Mouse (Mus musculus) forebrain, embryonic 15.5 days (tissue): ENCODE data around the gene Olfr574. TPM values are rescaled to one million over a fixed set of nuclear protein-coding genes. Genes with fewer than 3 reads are reported as not detected.
A peak's percentile ranks its signal among the peaks of the same experiment; 100 is the strongest.

Experiments used
- ATAC-seq: fragments of 200-750 bp; cut with Nextera tagmentation; replicated peaks from 2 replicates; pipeline ENCODE4 v1.8.0; 2017; ENCODE audit warnings: mild to moderate bottlenecking, moderate TSS enrichment, moderate library complexity
- H3K27ac ChIP-seq: fragments of 300-500 bp; sonication (generic); replicated peaks from 2 replicates; pipeline ENCODE4 v1.5.1; 2015; ENCODE audit warnings: mild to moderate bottlenecking, inconsistent platforms
- H3K27me3 ChIP-seq: fragments of 300-500 bp; sonication (generic); 2 replicates; pipeline ENCODE4 v1.6.1; 2015; ENCODE audit warnings: inconsistent platforms
- H3K36me3 ChIP-seq: fragments of 300-500 bp; sonication (generic); 2 replicates; pipeline ENCODE4 v1.6.1; 2015; ENCODE audit warnings: mild to moderate bottlenecking, inconsistent platforms
- H3K4me1 ChIP-seq: fragments of 300-500 bp; sonication (generic); 2 replicates; pipeline ENCODE4 v1.6.1; 2015; ENCODE audit warnings: inconsistent platforms
- H3K4me2 ChIP-seq: fragments of 300-500 bp; sonication (generic); replicated peaks from 2 replicates; pipeline ENCODE4 v1.6.1; 2015; ENCODE audit warnings: mild to moderate bottlenecking, inconsistent platforms
- H3K4me3 ChIP-seq: fragments of 300-500 bp; sonication (generic); 2 replicates; pipeline ENCODE4 v1.5.1; 2015; ENCODE audit warnings: mild to moderate bottlenecking, inconsistent platforms
- H3K9ac ChIP-seq: fragments of 300-500 bp; sonication (generic); replicated peaks from 2 replicates; pipeline ENCODE4 v1.6.1; 2015; ENCODE audit warnings: mild to moderate bottlenecking, inconsistent platforms
- H3K9me3 ChIP-seq: fragments of 300-500 bp; sonication (generic); 2 replicates; pipeline ENCODE4 v1.6.1; 2016; ENCODE audit warnings: inconsistent platforms
- WGBS: fragments of 180-500 bp; shearing (Covaris S2); methylation state at CpG from one replicate; pipeline ENCODE4 v1.1.7; 2015; ENCODE audit warnings: mixed read lengths; 5-methylcytosine and 5-hydroxymethylcytosine counted together
- polyA plus RNA-seq: library from polyadenylated mRNA; unstranded; fragments of >200 nt; fragmentation: Nextera tagmentation; extraction: Ambion mirVana; gene quantifications from 2 replicates; pipeline ENCODE4 v1.2.1, GENCODE M21; 2015

The Olfr574 gene
- polyA plus RNA-seq = not detected in 2 replicates

DNA sequence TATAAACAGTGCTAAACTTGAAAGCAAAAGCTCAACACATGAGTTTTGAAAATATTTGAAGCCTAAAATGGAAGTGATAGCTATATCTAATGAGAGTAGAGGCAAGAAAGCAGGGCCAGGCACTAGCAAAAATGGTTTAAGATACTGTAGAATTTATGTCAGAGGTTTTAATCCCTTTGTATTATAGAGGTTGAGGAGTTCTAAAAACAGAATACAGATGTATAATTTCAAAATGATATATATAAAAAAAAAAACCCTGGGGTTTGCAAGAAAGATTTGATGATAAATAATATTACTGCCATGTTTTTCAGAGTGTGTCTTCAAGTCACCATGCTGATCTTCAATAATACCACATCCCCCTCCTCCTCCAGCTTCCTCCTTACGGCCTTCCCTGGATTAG lies at the start of gene Olfr574:
Gene Olfr574, plus strand, starts transcription at position 301 of the 400 bp plus-strand sequence.
- no peak within 1 kb of the TSS for H3K27ac ChIP-seq
- no peaks in the 10 kb centered on the region for H3K36me3 ChIP-seq
- ATAC-seq = no peak
- no peak within 1 kb of the TSS for H3K4me2 ChIP-seq
- no peaks in the 10 kb centered on the region for H3K27me3 ChIP-seq
- 97% methylated on average over 1 of the region's 1 CpGs for WGBS
- H3K4me3 ChIP-seq = no peak within 1 kb of the TSS
- no peaks in the 10 kb centered on the region for H3K9me3 ChIP-seq
- H3K9ac ChIP-seq = no peak within 1 kb of the TSS
- no peaks in the 10 kb centered on the region for H3K4me1 ChIP-seq

DNA sequence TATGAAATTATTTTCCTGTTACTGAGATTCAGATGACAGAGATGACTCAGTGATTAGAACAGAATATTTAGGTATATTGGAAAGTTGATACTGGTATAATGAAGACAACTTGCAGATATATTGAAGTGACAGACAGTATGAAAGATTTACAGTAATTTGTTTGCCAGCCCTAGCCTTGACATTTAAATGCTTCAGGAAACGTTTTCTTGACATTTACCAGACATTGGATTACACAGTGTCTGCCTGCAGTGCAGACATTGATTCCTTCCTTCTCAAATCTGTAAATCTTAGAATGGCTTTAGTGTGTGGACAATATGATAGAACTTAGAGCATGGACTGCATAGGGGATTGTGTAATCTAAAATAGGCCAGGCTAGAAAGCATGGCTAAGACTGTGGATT lies 33.0 kb upstream of the Olfr574 start:
- WGBS = 48% methylated on average over 1 of the region's 1 CpGs
- Histone ChIP-seq H3K4me1 (no peaks in the 10 kb centered on the region), H3K9me3 (no peaks in the 10 kb centered on the region), H3K27me3 (no peaks in the 10 kb centered on the region), H3K36me3 (no peaks in the 10 kb centered on the region), H3K9ac (no peak overlapping the region), H3K27ac (no peak overlapping the region), H3K4me2 (no peak overlapping the region), H3K4me3 (no peak overlapping the region)
- ATAC-seq = no peak

DNA sequence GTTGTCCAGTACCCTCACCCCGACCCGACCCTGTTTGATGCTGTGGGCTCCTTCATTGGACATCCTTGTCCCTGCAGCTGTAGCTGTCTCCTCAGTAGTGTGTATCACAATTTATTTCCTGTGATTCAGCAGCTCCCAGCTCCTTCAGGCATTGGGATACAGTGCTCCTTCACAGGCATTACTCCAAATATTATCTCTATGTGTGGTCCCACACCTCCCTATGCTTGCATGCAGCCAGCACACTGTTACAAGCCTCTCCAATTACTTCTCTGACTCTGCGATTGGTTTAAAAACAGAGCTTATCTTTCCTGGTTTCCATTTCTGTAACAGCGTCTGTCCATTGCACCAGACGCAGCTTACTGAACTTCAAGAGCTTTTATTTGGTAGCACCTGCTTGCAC lies 31.9 kb upstream of the Olfr574 start:
- Histone ChIP-seq H3K9me3 (no peaks in the 10 kb centered on the region), H3K4me1 (no peaks in the 10 kb centered on the region), H3K27me3 (no peaks in the 10 kb centered on the region), H3K4me2 (no peak overlapping the region), H3K36me3 (no peaks in the 10 kb centered on the region), H3K27ac (no peak overlapping the region), H3K9ac (no peak overlapping the region), H3K4me3 (no peak overlapping the region)
- no peak for ATAC-seq
- 79% methylated on average over 5 of the region's 5 CpGs for WGBS

DNA sequence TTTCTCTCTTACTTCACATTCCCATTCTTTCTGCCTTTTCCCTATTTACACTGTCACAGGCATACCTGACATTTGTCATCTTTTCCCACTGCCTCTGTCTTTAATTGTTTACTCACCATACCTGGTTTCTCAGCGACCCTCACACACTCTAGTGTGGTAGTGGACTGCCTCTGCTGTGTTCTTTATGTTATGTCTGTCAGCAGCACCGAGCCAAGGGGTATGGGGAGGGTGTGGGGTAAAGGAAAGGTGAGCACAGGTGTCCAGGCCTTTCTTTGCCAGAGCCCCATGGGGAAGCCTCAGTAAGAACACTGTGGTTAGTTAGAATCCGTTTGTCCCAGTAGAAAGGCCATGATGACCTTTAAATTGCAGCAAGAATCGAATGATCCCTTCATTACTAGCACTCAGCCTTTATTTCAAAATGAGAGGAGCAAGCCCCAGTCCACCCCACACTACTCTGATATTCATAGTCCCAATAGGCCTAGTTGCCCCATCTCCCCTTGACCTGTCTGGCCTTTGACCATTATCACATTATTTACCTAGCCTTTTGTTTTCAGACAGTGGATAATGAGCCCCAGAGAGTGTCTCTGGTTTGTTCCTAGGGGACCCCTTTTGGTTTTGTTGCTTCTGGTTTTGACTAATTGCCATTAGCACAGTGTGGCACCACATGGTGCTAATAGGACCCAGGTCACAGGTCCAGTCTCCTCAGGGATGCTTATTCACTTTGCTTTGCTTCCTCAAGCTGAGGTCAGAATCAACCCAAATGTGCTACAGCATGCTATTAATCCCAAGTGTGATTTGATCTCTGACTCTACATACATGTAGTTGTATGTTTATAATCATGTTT lies 31.0 kb upstream of the Olfr574 start, which contains the start of gene Olfr571:
Gene Olfr571, minus strand, starts transcription at position 505 of the 844 bp plus-strand sequence.
- 65% methylated on average over 4 of the region's 4 CpGs for WGBS
- no peaks in the 10 kb centered on the region for H3K4me1 ChIP-seq
- ATAC-seq = no peak
- H3K27ac ChIP-seq = no peak within 1 kb of the TSS
- no peak within 1 kb of the TSS for H3K4me3 ChIP-seq
- no peak within 1 kb of the TSS for H3K9ac ChIP-seq
- no peaks in the 10 kb centered on the region for H3K27me3 ChIP-seq
- no peak within 1 kb of the TSS for H3K4me2 ChIP-seq
- H3K9me3 ChIP-seq = no peaks in the 10 kb centered on the region
- H3K36me3 ChIP-seq = no peaks in the 10 kb centered on the region

DNA sequence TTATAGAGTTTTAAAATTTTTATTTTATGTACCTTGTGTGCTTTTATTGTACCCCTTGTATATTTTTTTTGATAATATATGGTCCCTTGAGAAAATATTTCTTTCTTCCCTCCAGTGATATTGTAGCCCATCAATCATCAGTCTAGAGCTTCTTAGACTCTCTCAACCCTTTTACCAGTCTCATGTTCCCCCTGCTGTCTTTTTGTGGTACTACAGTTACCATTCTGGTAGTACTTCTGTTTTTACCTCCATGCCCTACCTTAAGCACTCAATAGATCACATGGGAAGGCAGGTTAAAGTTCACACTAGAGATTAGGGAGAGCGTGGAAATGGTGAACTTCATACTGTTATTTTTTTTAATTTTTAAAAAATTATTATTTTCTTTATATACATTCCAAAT lies 28.6 kb upstream of the Olfr574 start:
- WGBS = 14% methylated on average over 1 of the region's 1 CpGs
- H3K9me3 ChIP-seq = no peaks in the 10 kb centered on the region

DNA sequence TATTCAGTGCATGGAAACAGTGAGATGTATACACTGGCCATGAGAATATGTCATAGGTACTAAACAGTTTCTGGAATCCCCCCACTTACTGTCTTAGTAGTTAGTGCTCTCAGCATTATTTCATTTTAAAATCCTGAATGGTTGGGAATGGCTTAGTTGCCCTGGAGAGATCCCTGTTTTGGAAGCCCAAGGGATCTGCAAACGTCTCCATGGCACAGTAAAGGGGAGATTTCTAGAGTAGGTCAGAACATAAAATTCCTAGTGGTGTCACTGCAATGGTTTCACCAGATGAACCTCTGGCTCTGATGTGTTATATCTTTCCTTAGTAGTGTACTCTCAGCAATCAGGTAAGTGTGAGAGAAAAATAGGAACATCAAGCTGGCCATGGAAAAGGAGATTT lies 24.2 kb upstream of the Olfr574 start, which contains the start of gene Olfr572:
Gene Olfr572, plus strand, starts transcription at position 301 of the 400 bp plus-strand sequence.
- Histone ChIP-seq H3K9ac (no peak within 1 kb of the TSS), H3K9me3 (no peaks in the 10 kb centered on the region), H3K4me1 (no peaks in the 10 kb centered on the region), H3K27ac (no peak within 1 kb of the TSS), H3K4me3 (no peak within 1 kb of the TSS), H3K27me3 (no peaks in the 10 kb centered on the region), H3K36me3 (no peaks in the 10 kb centered on the region), H3K4me2 (no peak within 1 kb of the TSS)
- no peak for ATAC-seq
- 71% methylated on average over 1 of the region's 1 CpGs for WGBS

More for the DNA sequence above, 28.6 kb upstream of the Olfr574 start:
- no peak overlapping the region for H3K4me2 ChIP-seq
- H3K27me3 ChIP-seq = no peaks in the 10 kb centered on the region
- H3K36me3 ChIP-seq = no peaks in the 10 kb centered on the region
- H3K4me3 ChIP-seq = no peak overlapping the region
- no peaks in the 10 kb centered on the region for H3K4me1 ChIP-seq
- H3K9ac ChIP-seq = no peak overlapping the region
- peak; percentile 81 for ATAC-seq
- H3K27ac ChIP-seq = no peak overlapping the region

DNA sequence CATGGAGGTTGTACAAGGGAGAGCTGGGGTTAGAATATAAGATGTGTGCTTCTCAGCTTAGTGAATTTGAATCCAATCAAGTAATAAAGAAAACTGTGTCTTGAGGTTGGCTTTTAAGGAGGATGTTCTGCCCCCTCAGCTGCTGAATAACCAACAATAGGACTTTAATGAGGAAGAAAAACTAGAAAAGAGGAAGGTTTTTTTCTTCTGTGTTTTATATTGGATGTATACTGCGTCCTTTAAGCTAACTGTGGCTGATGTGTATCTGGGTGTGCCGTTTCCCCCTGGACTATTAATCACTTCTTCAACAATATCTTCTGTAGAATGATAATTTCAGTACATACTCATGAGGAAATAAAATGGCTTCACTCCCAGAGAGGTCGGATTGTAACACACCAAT lies 21.2 kb upstream of the Olfr574 start:
- no peak overlapping the region for H3K4me3 ChIP-seq
- H3K4me1 ChIP-seq = no peaks in the 10 kb centered on the region
- no peaks in the 10 kb centered on the region for H3K9me3 ChIP-seq
- H3K4me2 ChIP-seq = no peak overlapping the region
- WGBS = 71% methylated on average over 3 of the region's 3 CpGs
- no peaks in the 10 kb centered on the region for H3K36me3 ChIP-seq
- no peak overlapping the region for H3K27ac ChIP-seq
- no peak overlapping the region for H3K9ac ChIP-seq
- no peak for ATAC-seq
- no peaks in the 10 kb centered on the region for H3K27me3 ChIP-seq

DNA sequence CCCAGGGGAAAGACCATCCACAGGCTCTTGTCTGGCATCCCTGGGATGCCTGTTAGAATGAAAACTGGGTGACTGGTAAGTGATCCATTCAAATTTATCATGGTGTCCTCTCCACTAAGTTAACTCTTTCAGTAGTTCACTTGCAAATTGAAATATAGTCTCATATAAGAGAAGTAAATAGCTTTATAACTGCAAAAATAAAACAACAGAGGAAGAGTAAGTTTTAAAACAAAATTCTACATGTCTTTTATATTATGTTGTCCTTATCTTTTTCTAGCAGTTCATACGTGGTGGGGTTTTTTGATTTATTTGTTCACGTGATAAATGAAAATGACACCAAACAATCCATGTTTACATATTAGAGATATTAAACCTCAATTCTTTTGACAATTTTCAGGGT lies 5.8 kb upstream of the Olfr574 start, which contains the start of gene Olfr573-ps1:
Gene Olfr573-ps1, minus strand, starts transcription at position 101 of the 400 bp plus-strand sequence.
- Histone ChIP-seq H3K4me1 (no peaks in the 10 kb centered on the region), H3K36me3 (no peaks in the 10 kb centered on the region), H3K9me3 (no peaks in the 10 kb centered on the region), H3K27ac (no peak within 1 kb of the TSS), H3K4me2 (no peak within 1 kb of the TSS), H3K4me3 (no peak within 1 kb of the TSS), H3K27me3 (no peaks in the 10 kb centered on the region), H3K9ac (no peak within 1 kb of the TSS)
- no peak for ATAC-seq
- 94% methylated on average over 2 of the region's 2 CpGs for WGBS

DNA sequence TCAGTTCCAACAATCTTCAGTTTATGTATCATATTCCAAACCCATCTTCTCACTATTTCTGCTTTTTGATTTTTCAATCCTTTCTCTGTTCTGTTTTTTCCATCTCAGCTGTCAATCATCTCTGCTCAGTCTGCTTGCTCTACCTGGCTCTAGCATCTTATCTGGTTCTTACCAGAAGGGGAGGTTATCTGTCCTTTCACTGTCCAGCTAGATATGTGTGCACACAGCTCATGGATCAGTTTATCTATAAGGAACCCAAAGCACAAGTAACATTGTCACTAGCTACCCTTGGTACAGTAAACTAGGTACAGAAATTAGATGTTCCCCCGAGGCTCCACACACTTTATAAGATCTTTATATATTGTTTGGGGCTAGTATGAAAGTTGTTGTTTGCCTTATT lies 4.8 kb upstream of the Olfr574 start:
- WGBS = 98% methylated on average over 1 of the region's 1 CpGs
- Histone ChIP-seq H3K27me3 (no peaks in the 10 kb centered on the region), H3K9ac (no peak overlapping the region), H3K4me2 (no peak overlapping the region), H3K27ac (no peak overlapping the region), H3K4me3 (no peak overlapping the region), H3K36me3 (no peaks in the 10 kb centered on the region), H3K4me1 (no peaks in the 10 kb centered on the region), H3K9me3 (no peaks in the 10 kb centered on the region)
- no peak for ATAC-seq

DNA sequence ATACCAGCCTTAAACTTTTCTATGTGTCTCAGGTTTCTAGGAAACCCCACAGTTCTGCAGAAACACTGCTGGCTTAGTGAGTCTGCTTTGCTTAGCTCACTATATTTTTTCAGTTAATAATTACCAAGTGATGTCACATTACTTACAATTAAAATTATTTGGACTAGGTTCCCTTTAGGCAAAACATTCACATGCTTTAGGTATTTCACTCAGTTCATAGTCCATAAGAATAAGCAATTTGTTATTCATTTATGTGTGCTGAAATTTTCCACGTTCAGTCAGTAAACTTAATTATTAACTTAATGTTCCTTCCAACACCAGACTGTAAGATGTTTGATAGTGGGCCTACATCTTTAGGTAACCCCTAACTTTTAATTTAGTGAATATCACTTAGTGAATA lies 2.5 kb downstream of the Olfr574 start:
- Histone ChIP-seq H3K9ac (no peak overlapping the region), H3K4me3 (no peak overlapping the region), H3K4me2 (no peak overlapping the region), H3K27ac (no peak overlapping the region), H3K27me3 (no peaks in the 10 kb centered on the region), H3K4me1 (no peaks in the 10 kb centered on the region), H3K9me3 (no peaks in the 10 kb centered on the region), H3K36me3 (no peaks in the 10 kb centered on the region)
- ATAC-seq = no peak
- 74% methylated on average over 1 of the region's 1 CpGs for WGBS

DNA sequence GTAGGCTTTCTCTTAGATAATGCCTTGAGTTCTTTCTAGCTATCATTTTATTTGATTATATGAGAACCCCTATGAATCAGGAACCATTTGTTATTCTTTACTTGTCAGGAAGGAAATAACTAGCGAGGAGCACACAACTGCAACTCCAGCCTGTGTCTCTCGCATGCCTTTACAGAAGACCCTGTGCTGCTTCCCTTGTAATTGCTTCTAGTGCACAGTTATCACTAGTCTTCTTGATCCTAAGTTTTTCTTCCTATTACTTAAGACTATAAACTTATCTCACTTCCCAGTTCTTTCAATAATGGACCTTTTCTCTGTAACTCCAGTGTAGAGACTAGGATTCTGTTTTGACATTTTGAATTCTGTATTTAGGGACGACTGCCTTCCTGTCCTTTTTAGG lies 9.9 kb downstream of the Olfr574 start:
- no peaks in the 10 kb centered on the region for H3K27me3 ChIP-seq
- WGBS = 89% methylated on average over 3 of the region's 3 CpGs

DNA sequence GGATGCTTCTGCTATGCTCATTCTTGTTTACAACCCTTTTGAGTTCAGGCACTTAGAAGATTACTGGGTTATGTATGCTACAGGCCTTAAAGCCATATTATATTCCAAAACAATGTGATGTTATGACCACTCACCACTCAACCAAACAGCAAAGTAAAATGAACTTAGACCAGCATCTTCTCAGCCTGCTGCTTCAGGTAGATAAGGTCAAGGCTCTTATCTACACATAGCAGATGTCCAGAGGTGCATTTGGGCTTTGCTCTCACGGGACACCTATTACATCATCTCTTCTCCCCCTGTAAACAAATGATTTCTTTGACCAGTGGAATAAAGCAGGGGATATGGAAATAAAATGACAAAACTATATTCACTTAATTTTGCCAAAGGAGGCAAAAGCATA lies 10.3 kb downstream of the Olfr574 start, which contains the start of gene Olfr575:
Gene Olfr575, minus strand, starts transcription at position 183 of the 400 bp plus-strand sequence.
- Histone ChIP-seq H3K9ac (no peak within 1 kb of the TSS), H3K4me1 (no peaks in the 10 kb centered on the region), H3K36me3 (no peaks in the 10 kb centered on the region), H3K4me2 (no peak within 1 kb of the TSS), H3K4me3 (no peak within 1 kb of the TSS), H3K9me3 (no peaks in the 10 kb centered on the region), H3K27me3 (no peaks in the 10 kb centered on the region), H3K27ac (no peak within 1 kb of the TSS)
- no peak for ATAC-seq
- WGBS = 71% methylated on average over 1 of the region's 1 CpGs

More for the DNA sequence above, 9.9 kb downstream of the Olfr574 start:
- Histone ChIP-seq H3K4me3 (no peak overlapping the region), H3K9ac (no peak overlapping the region), H3K27ac (no peak overlapping the region), H3K4me1 (no peaks in the 10 kb centered on the region), H3K4me2 (no peak overlapping the region), H3K36me3 (no peaks in the 10 kb centered on the region), H3K9me3 (no peaks in the 10 kb centered on the region)
- ATAC-seq = no peak
